Mouse (Mus musculus): ENCODE data around the gene Chpf.
A peak's percentile ranks its signal among the peaks of the same experiment; 100 is the strongest.

Chpf gene

GRCm38 (mm10) chr1:75494878-75495548 is 15.9 kb upstream of the Chpf start:
- no peak for DNase-seq

- DNase-seq, result no peak
Measured at GRCm38 (mm10) chr1:75492579-75493170, 13.6 kb upstream of the Chpf start.

GRCm38 (mm10) chr1:75490785-75491551 is 11.9 kb upstream of the Chpf start:
- no peak for DNase-seq

DNA sequence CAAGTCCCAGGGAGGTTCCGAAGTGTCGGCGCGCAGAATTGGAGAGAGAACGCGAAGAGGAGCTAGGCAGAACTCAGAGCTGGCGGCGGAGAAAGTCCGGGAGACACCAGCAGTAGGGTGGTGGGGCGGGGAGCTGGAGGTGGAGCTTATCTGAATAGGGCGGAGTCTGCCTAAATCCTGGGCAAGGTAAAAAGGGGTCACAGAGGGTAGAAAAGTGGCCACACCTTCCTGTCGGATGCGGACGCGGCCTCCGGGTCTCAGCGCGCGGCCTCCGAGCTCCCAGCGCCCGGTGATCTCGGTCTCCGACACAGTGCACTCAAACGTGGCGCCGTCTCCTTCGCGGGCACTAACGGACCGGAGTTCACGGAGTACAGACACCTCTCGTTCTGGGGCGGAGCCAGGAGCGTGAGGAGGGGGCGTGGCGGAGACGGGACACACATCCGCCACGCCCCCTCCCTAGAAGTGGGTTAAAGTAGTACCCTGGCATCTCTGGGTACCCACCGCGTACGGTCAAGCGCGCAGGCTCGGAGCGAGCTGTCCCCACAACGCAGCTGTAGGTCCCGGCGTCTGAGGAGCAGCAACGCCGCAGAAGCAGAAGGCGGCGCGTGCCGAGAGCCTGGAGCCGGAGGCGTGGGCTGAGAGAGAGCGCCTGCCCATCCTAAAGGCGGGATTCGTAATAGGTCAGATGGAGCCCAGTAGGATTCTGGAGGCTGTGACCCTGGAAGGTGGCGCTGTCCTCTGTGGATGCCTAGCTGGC is 8.5 kb upstream of the Chpf start:
- DNase-seq, result peak; percentile 66

GRCm38 (mm10) chr1:75487040-75487404 is 7.9 kb upstream of the Chpf start:
- DNase-seq, result no peak

- no peak for DNase-seq
Measured at GRCm38 (mm10) chr1:75486561-75486960, 7.5 kb upstream of the Chpf start.

- DNase-seq, result no peak
Measured at GRCm38 (mm10) chr1:75480735-75481134, 1.6 kb upstream of the Chpf start.

DNA sequence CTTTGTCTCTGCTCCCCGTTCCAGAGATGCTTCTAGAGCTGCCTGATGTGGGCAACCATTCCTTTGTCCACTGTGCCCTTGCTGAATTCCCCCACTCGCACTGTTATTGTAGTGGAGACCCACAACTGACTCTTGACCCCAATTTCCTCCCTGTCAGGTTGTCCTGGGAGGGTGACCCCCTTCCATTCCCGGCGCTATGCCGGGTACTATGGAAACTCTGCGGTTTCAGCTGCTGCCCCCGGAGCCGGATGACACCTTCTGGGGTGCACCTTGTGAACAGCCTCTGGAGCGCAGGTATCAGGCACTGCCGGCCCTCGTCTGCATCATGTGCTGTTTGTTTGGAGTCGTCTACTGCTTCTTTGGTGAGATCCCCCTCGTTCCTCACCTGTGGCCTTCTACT is 929 bp upstream of the Chpf start:
- no peak for DNase-seq

- DNase-seq, result no peak
Measured at GRCm38 (mm10) chr1:75479635-75479989, 505 bp upstream of the Chpf start.

GRCm38 (mm10) chr1:75478497-75478896 is 610 bp downstream of the Chpf start:
- DNase-seq, result no peak

GRCm38 (mm10) chr1:75477966-75478290 is 1.2 kb downstream of the Chpf start:
- no peak for DNase-seq

GRCm38 (mm10) chr1:75477264-75477965 is 1.7 kb downstream of the Chpf start:
- peak; percentile 86 for DNase-seq

- DNase-seq, result no peak
Measured at GRCm38 (mm10) chr1:75476441-75476840, 2.7 kb downstream of the Chpf start.

- no peak for DNase-seq
Measured at GRCm38 (mm10) chr1:75469287-75469825, 9.8 kb downstream of the Chpf start.

GRCm38 (mm10) chr1:75467215-75467927 is 11.7 kb downstream of the Chpf start:
- peak; percentile 78 for DNase-seq

DNA sequence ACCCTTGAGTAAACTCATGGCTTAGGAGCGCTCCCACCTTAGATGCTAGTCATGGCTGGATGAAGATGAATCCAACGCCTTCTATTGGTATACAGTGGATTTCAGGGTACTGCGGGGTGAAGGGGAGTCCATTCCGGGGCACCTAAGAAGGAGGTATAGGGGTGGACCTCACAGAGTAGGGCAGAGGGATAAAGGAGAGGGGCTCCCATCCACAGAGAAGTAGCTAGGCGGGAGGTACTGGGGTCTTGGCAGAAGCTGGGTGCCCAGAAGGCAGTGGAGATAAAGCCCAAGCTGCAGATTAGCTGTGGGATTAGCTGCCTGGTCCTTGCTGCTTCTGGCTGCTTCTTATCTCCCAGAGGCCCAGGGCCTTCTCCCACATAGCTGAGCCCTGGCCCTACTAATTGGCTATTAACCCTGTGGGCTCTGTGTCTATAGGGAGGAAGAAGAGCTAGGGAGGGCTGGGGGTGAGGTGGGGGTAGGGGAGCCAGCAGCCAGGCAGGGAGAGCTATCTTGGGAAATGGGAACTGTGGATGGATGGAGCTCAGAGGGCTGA is 15.4 kb downstream of the Chpf start:
- no peak for DNase-seq

- no peak for DNase-seq
Measured at GRCm38 (mm10) chr1:75462636-75463035, 16.5 kb downstream of the Chpf start.

DNA sequence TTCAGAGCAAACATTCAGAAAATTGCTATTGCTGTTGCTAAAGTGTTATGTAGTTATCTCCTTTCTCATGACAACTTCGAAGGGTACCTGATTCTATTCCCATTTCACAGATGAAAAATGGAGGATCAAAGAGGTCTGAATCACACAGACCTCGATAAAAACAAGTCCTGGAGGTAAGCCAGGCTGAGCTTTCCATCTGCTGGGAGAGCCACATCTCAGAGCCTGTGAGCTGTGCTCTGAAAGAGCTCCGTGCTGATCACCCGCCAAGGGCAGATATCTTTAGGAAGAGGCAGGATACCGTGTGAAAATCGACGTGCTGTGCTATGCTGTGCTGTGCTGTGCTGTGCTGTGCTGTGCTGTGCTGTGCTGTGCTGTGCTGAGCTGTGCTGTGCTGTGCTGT is 18.8 kb downstream of the Chpf start:
- DNase-seq, result no peak

GRCm38 (mm10) chr1:75458789-75459684 is 20.1 kb downstream of the Chpf start:
- no peak for DNase-seq

GRCm38 (mm10) chr1:75458025-75458788 is 20.9 kb downstream of the Chpf start:
- no peak for DNase-seq
